Mouse (Mus musculus): Measurements from ENCODE around the gene Akt1. TPM values are rescaled to one million over a fixed set of nuclear protein-coding genes. Genes with fewer than 3 reads are reported as not detected.

Gene Akt1
- polyA plus RNA-seq (2017; shearing (Covaris generic)) = 100 to 1,000 TPM; 163 to 181 TPM

GRCm38 (mm10) chr12:112674132-112675011 lies at the start of gene Akt1:
Gene Akt1, minus strand, starts transcription at chr12:112674884.

DNA sequence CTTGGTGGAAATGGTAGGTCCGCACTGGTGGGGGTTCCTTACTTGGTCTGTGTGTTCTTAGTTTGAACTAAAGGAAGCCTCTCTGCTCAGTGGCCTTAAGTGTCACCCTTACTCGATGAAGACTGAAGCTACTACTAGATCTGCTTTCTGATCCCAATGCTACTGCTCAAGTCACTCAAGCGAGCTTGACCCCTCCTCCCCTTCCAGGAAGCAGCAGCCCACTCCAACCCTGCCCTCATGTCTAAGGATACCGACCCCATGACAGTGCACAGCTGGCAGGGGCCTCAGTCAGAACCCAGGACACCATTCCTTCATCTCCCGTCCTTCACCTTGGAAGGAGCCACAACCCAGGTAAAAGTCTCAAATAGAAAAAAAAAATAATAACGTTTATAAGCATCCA lies 45.5 kb upstream of the Akt1 start, which contains the start of gene Cep170b:
TSS of gene Cep170b (plus strand) at position 240 of the 400 bp plus-strand sequence.

DNA sequence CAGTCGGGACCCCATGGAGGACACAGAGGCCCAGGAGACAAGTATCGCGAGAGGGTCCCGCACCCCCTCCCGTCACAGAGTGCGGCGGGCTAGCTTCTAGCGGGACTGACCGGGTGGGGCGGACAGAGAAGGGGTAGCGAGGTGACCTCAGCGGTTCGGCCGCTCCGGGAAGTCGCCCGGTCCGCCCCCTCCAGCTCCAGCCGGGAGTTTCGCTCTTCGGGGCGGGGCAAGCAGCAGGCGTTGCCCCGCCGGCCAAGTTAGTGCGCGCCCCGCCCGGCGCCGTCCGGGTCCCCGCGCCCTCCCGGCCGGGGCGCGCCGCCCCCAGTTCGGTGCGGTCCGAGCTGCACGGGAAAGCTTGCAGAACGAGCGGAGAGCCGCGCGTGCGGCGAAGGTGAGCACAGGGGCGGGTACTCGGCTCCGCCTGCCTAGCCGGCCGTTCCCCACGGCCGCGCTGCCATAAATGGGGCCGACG lies 3.9 kb upstream of the Akt1 start, which contains the start of gene Zbtb42:
TSS of gene Zbtb42 (plus strand) at position 274 of the 472 bp plus-strand sequence.

DNA sequence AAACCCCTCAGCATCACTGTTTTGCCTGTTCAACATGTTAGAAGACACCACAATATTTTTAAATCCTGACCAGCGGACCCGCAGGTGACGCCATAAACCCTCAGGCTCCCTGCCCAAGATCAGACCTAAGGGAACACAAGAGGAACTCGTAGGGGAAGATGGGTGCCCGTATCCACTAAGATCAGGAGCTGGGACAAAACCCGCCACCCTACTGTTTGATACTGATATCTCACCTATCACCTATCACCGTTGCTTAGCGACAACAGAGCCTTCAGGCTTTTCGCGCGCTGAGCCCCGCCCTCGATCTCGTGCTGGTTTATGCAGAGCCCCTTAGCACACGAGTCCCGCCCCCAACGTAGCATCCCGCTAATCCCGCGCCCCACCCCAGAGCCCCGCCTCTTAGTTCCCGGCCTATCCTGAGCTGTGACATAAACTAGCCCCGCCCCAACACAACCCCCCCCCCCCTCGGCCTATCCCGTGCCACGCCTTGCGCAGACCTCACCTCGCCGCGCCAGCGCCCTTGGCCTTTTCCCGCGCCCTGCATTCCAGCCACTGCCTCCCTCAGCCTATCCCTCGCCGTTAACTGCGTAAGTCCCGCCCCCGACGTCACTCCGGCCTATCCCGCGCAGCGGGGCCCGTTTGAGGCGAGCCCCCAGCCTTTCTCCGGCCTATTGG lies 30.4 kb downstream of the Akt1 start, which contains the start of gene Siva1:
TSS of gene Siva1 (plus strand) at position 500 of the 675 bp plus-strand sequence.

GRCm38 (mm10) chr12:112619686-112620353 lies 54.9 kb downstream of the Akt1 start, which contains the start of gene Adssl1:
Gene Adssl1, plus strand, starts transcription at chr12:112620045.

Other genes starting within 250 kb of the Akt1 start
- gene A530016L24Rik, start 185.4 kb downstream of the Akt1 start, polyA plus RNA-seq (2017; shearing (Covaris generic)) = under 1 TPM in 1 of 2 experiments, not detected in 1; 0.44 TPM
- under 1 TPM; 0.13 to 0.81 TPM for gene Tmem179, start 158.1 kb downstream of the Akt1 start, polyA plus RNA-seq (2017; shearing (Covaris generic))
- gene Inf2, start 86.1 kb downstream of the Akt1 start, polyA plus RNA-seq (2017; shearing (Covaris generic)) = 10 to 100 TPM; 13.0 to 22.7 TPM
- gene Adssl1, start 54.8 kb downstream of the Akt1 start, polyA plus RNA-seq (2017; shearing (Covaris generic)) = 1 to 10 TPM; 1.8 to 5.6 TPM
- gene Siva1, start 30.2 kb downstream of the Akt1 start, polyA plus RNA-seq (2017; shearing (Covaris generic)) = 10 to 100 TPM; 33.8 to 36.5 TPM
- gene Zbtb42, start 3.9 kb upstream of the Akt1 start, polyA plus RNA-seq (2017; shearing (Covaris generic)) = 1 to 10 TPM; 3.5 to 5.5 TPM
- gene Cep170b, start 45.6 kb upstream of the Akt1 start, polyA plus RNA-seq (2017; shearing (Covaris generic)) = 10 to 100 TPM in 1 of 2 experiments, 1 to 10 TPM in 1; 9.6 to 20.3 TPM
- gene Pld4, start 85.8 kb upstream of the Akt1 start, polyA plus RNA-seq (2017; shearing (Covaris generic)) = 10 to 100 TPM in 1 of 2 experiments, 1 to 10 TPM in 1; 1.3 to 18.1 TPM
- not detected for gene Ahnak2, start 127.8 kb upstream of the Akt1 start, polyA plus RNA-seq (2017; shearing (Covaris generic))
- gene Clba1, start 134.1 kb upstream of the Akt1 start, polyA plus RNA-seq (2017; shearing (Covaris generic)) = under 1 TPM in 1 of 2 experiments, not detected in 1; 0.82 TPM
- gene Cdca4, start 154.5 kb upstream of the Akt1 start, polyA plus RNA-seq (2017; shearing (Covaris generic)) = 10 to 100 TPM; 69.2 to 88.8 TPM
- gene Gpr132, start 193.3 kb upstream of the Akt1 start, polyA plus RNA-seq (2017; shearing (Covaris generic)) = 10 to 100 TPM; 32.3 to 44.6 TPM